Mouse (Mus musculus) testis, adult 2 months (tissue): ENCODE data around the gene Dis3l2. TPM values are rescaled to one million over a fixed set of nuclear protein-coding genes. Genes with fewer than 3 reads are reported as not detected.

Experiments used
- H3K27ac ChIP-seq: fragments of 200-500 bp; 2 replicates; pipeline ENCODE4 v1.5.1; 2012; ENCODE audit warnings: low read depth, low read length; ENCODE audit not compliant: control insufficient read depth, insufficient read depth
- H3K27me3 ChIP-seq: fragments of 200-500 bp; 2 replicates; pipeline ENCODE4 v1.6.1; 2012; ENCODE audit warnings: mild to moderate bottlenecking, low read length, moderate library complexity; ENCODE audit not compliant: control insufficient read depth, insufficient read depth
- H3K36me3 ChIP-seq: fragments of 200-500 bp; 2 replicates; pipeline ENCODE4 v1.6.1; 2012; ENCODE audit warnings: mild to moderate bottlenecking, low read length; ENCODE audit not compliant: control insufficient read depth, insufficient read depth
- H3K4me1 ChIP-seq: fragments of 200-500 bp; 2 replicates; pipeline ENCODE4 v1.6.1; 2012; ENCODE audit warnings: low read length; ENCODE audit not compliant: control insufficient read depth, insufficient read depth
- H3K4me3 ChIP-seq: fragments of 200-500 bp; 2 replicates; pipeline ENCODE4 v1.5.1; 2012; ENCODE audit warnings: low read depth, mild to moderate bottlenecking, low read length, moderate library complexity, mixed read lengths; ENCODE audit not compliant: control insufficient read depth
- CTCF ChIP-seq: fragments of 200-500 bp; IDR thresholded peaks from 2 replicates; pipeline ENCODE4 v1.5.1; 2012; ENCODE audit warnings: low read depth, mild to moderate bottlenecking, inconsistent platforms, low read length, moderate library complexity; ENCODE audit not compliant: control insufficient read depth, insufficient read depth, insufficient replicate concordance
- POLR2A ChIP-seq: fragments of 200-500 bp; IDR thresholded peaks from 2 replicates; pipeline ENCODE4 v1.6.1; 2012; ENCODE audit warnings: low read depth, mild to moderate bottlenecking, inconsistent platforms, low read length, moderate library complexity; ENCODE audit not compliant: control insufficient read depth
- polyA plus RNA-seq: library from polyadenylated mRNA; depleted of rRNA; stranded (reverse); fragments of >200 nt; gene quantifications from 2 replicates; pipeline ENCODE4 v1.2.3, GENCODE M21; 2012

The Dis3l2 gene
- polyA plus RNA-seq, 1 experiment: 27.5 TPM

GRCm38 (mm10) chr1:86705461-86705860 lies 1.9 kb downstream of the Dis3l2 start:
- no peaks in the 10 kb centered on the region for H3K27me3 ChIP-seq
- no peak for TF ChIP-seq POLR2A
- no peak for TF ChIP-seq CTCF
- peaks cover 5% of the 10 kb centered on the region for H3K4me1 ChIP-seq
- H3K36me3 ChIP-seq: no peaks in the 10 kb centered on the region
- no peak overlapping the region for H3K27ac ChIP-seq
- H3K4me3 ChIP-seq: no peak overlapping the region

- H3K36me3 ChIP-seq: no peaks in the 10 kb centered on the region
- H3K4me1 ChIP-seq: no peaks in the 10 kb centered on the region
- no peaks in the 10 kb centered on the region for H3K27me3 ChIP-seq
- no peak overlapping the region for H3K4me3 ChIP-seq
- no peak overlapping the region for H3K27ac ChIP-seq
- no peak for TF ChIP-seq CTCF
- TF ChIP-seq POLR2A: no peak
These were observed 5.9 kb downstream of the Dis3l2 start for GRCm38 (mm10) chr1:86709546-86709945.

- no peak for TF ChIP-seq CTCF
- no peak for TF ChIP-seq POLR2A
- H3K4me3 ChIP-seq: no peak overlapping the region
- H3K27ac ChIP-seq: no peak overlapping the region
- no peaks in the 10 kb centered on the region for H3K27me3 ChIP-seq
- H3K36me3 ChIP-seq: no peaks in the 10 kb centered on the region
- H3K4me1 ChIP-seq: no peaks in the 10 kb centered on the region
These were observed 8.4 kb downstream of the Dis3l2 start for GRCm38 (mm10) chr1:86712045-86712444.

GRCm38 (mm10) chr1:86713054-86713453 lies 9.4 kb downstream of the Dis3l2 start:
- H3K27ac ChIP-seq: no peak overlapping the region
- TF ChIP-seq CTCF: no peak
- TF ChIP-seq POLR2A: no peak
- no peak overlapping the region for H3K4me3 ChIP-seq
- no peaks in the 10 kb centered on the region for H3K36me3 ChIP-seq
- H3K27me3 ChIP-seq: no peaks in the 10 kb centered on the region
- no peaks in the 10 kb centered on the region for H3K4me1 ChIP-seq

GRCm38 (mm10) chr1:86718190-86718589 lies 14.6 kb downstream of the Dis3l2 start:
- no peak overlapping the region for H3K4me3 ChIP-seq
- H3K4me1 ChIP-seq: no peaks in the 10 kb centered on the region
- H3K27ac ChIP-seq: no peak overlapping the region
- TF ChIP-seq POLR2A (no peak), CTCF (no peak)
- no peaks in the 10 kb centered on the region for H3K36me3 ChIP-seq
- no peaks in the 10 kb centered on the region for H3K27me3 ChIP-seq

- no peak for TF ChIP-seq CTCF
- no peak for TF ChIP-seq POLR2A
- no peak overlapping the region for H3K27ac ChIP-seq
- no peaks in the 10 kb centered on the region for H3K4me1 ChIP-seq
- H3K36me3 ChIP-seq: no peaks in the 10 kb centered on the region
- H3K27me3 ChIP-seq: no peaks in the 10 kb centered on the region
- no peak overlapping the region for H3K4me3 ChIP-seq
These were observed 15.8 kb downstream of the Dis3l2 start for GRCm38 (mm10) chr1:86719391-86719790.

GRCm38 (mm10) chr1:86733160-86733821 lies 29.7 kb downstream of the Dis3l2 start:
- Histone ChIP-seq H3K27ac (no peak overlapping the region), H3K27me3 (no peaks in the 10 kb centered on the region), H3K4me3 (no peak overlapping the region), H3K36me3 (no peaks in the 10 kb centered on the region), H3K4me1 (no peaks in the 10 kb centered on the region)
- TF ChIP-seq POLR2A: no peak
- no peak for TF ChIP-seq CTCF
